Mouse (Mus musculus) brain, embryonic 14.5 days (tissue): ENCODE results near the gene Chd2.

ENCODE experiments used
- CTCF ChIP-seq: fragments of 200-500 bp; IDR thresholded peaks from 2 replicates; pipeline ENCODE4 v1.5.1; 2012; ENCODE audit warnings: inconsistent platforms, mild to moderate bottlenecking, moderate library complexity, borderline replicate concordance; ENCODE audit not compliant: insufficient read depth, insufficient read length; ENCODE audit errors: extremely low read depth
- POLR2A ChIP-seq: fragments of 200-500 bp; IDR thresholded peaks from 2 replicates; pipeline ENCODE4 v1.6.1; 2012; ENCODE audit warnings: mild to moderate bottlenecking, inconsistent platforms, borderline replicate concordance; ENCODE audit not compliant: poor library complexity, insufficient read depth, insufficient read length, severe bottlenecking; ENCODE audit errors: extremely low read depth

DNA sequence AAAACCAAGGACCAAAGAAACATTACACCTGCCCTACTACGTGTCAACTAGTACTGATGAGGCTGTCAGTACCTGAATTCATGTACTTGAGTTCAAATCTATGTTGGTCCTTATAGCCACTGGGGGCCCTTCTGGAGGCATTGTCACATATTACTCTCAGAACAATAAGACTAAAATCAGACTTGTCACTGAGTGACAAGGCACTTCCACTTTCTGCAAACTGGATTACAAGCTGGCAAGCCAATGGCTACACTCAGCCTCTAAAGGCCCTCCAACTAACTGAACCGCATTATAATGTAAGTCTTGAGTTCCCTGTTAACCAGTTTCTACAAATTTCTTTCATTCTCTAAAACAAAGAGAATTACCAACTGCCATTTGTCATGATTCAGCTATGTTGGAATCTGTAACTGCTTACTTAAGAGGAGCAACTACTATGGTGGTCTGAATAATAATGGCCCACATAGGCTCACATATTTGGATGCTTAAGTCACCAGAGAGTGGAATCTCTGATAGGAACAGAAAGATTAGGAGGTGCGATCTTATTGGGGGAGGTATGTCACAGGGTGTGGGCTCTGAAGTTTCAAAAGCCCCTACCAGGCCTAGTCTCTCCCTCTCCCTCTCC is 89.3 kb downstream of the Chd2 start:
- no peak for TF ChIP-seq POLR2A
- no peak for TF ChIP-seq CTCF
